Mouse (Mus musculus) stomach, embryonic 14.5 days (tissue): Measurements from ENCODE around the gene Srrt. TPM values are rescaled to one million over a fixed set of nuclear protein-coding genes. Genes with fewer than 3 reads are reported as not detected.
A peak's percentile ranks its signal among the peaks of the same experiment; 100 is the strongest.

Source experiments
- ATAC-seq: fragments of 200-750 bp; cut with Nextera tagmentation; 2 replicates; pipeline ENCODE4 v1.8.0; 2017; ENCODE audit warnings: low read depth, moderate TSS enrichment; ENCODE audit not compliant: insufficient number of reproducible peaks, insufficient read depth, low FRiP score
- H3K27ac ChIP-seq: fragments of 300-500 bp; sonication (generic); 2 replicates; pipeline ENCODE4 v1.5.1; 2014; ENCODE audit warnings: mild to moderate bottlenecking, low read length, moderate library complexity, mixed read lengths
- H3K27me3 ChIP-seq: fragments of 300-500 bp; sonication (generic); 2 replicates; pipeline ENCODE4 v1.6.1; 2014; ENCODE audit warnings: low read length, control low read depth, mixed read lengths; ENCODE audit not compliant: control insufficient read depth, insufficient read depth
- H3K36me3 ChIP-seq: fragments of 300-500 bp; sonication (generic); 2 replicates; pipeline ENCODE4 v1.6.1; 2014; ENCODE audit warnings: mild to moderate bottlenecking, control low read depth, low read length, moderate library complexity, mixed read lengths; ENCODE audit not compliant: control insufficient read depth, insufficient read depth
- H3K4me1 ChIP-seq: fragments of 300-500 bp; sonication (generic); 2 replicates; pipeline ENCODE4 v1.6.1; 2014; ENCODE audit warnings: low read length, control low read depth, mixed read lengths; ENCODE audit not compliant: control insufficient read depth, insufficient read depth
- H3K4me2 ChIP-seq: fragments of 300-500 bp; sonication (generic); replicated peaks from 2 replicates; pipeline ENCODE4 v1.6.1; 2014; ENCODE audit warnings: low read depth, low read length, control low read depth
- H3K4me3 ChIP-seq: fragments of 300-500 bp; sonication (generic); 2 replicates; pipeline ENCODE4 v1.5.1; 2014; ENCODE audit warnings: low read depth, low read length, control low read depth
- H3K9ac ChIP-seq: fragments of 300-500 bp; sonication (generic); replicated peaks from 2 replicates; pipeline ENCODE4 v1.6.1; 2014; ENCODE audit warnings: low read depth, mild to moderate bottlenecking, control low read depth, low read length, moderate library complexity, mixed read lengths
- H3K9me3 ChIP-seq: fragments of 300-500 bp; sonication (generic); 2 replicates; pipeline ENCODE4 v1.6.1; 2016; ENCODE audit warnings: low read depth, low read length, control low read depth; ENCODE audit not compliant: control insufficient read depth
- WGBS: fragments of 180-500 bp; shearing (Covaris S2); extraction: QIAGEN DNeasy Blood & Tissue Kit; methylation state at CpG from one replicate; pipeline ENCODE4 v1.1.7; 2014; 5-methylcytosine and 5-hydroxymethylcytosine counted together
- polyA plus RNA-seq: library from polyadenylated mRNA; unstranded; fragments of >200 nt; fragmentation: Nextera tagmentation; extraction: Ambion mirVana; gene quantifications from 2 replicates; pipeline ENCODE4 v1.2.1, GENCODE M21; 2014

Srrt gene
- polyA plus RNA-seq, 1 experiment from 2014 or later = 111 TPM

DNA sequence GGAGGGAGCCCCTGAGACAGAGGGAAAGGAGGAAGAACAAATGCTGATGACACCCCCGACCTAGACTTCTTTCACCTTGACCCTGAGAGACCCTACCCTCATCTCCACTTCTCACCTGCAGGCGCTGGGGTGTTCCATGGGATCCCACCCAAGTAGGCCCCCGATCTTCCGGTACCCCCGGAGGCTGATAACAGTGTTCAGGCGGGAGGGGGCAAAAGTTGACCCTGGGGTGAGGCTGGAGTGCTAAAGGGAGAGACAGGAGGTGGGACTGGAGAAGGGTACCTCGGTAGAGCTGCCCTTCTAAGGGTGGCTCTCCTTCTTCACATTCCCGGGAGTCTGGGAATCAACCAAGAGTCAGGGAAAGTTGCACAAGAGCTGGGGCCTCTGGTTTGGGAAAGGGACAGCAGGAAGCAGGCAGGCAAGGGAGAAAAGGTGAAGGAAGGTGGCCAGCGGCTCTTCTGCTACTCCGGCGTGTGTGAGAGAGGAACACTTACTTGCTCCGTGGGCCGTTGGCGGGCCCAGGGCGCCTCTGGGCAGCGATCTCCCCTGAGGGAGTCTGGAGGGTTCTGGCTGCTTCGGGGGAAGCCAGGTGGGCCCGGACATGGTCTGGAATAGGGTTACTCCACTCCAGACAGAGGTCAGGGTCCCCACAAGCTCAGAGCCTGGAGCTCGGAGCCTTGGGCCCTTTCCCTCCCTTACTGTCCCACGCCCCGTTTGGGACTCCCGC, 6.2 kb upstream of the Srrt start:
- Histone ChIP-seq H3K9me3 (no peaks in the 10 kb centered on the region), H3K9ac (peak overlapping the region; percentile 84), H3K27ac (peak overlapping the region; percentile 92), H3K4me1 (peaks cover 25% of the 10 kb centered on the region), H3K4me3 (peak overlapping the region; percentile 77), H3K4me2 (peak overlapping the region; percentile 95), H3K36me3 (peaks cover 35% of the 10 kb centered on the region), H3K27me3 (no peaks in the 10 kb centered on the region)
- ATAC-seq = peak; percentile 43; the same call in 1 of the 2 replicates
- WGBS = under 1% methylated on average over 22 of the region's 22 CpGs

DNA sequence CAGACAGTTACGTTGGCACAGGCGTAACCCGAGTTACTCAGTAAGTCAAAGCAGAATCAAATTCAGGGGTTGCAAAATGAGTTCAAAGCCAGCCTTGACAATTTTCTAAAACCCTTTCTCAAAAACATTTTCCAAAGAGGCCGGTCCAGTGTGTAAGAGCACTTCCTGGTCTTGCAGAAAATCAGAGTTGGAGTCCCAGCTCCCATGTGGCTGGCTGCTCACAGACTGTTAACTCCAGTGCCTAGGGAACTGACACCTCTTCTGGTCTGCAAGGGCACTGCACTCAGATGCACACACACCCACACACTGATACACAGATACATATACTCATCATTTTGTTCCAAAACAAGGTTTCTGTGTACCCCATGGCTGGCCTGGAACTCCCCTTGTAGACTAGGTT, 882 bp upstream of the Srrt start:
- peak overlapping the region; percentile 73 for H3K4me3 ChIP-seq
- 91% methylated on average over 4 of the region's 4 CpGs for WGBS
- peak overlapping the region; percentile 64 for H3K4me2 ChIP-seq
- H3K27me3 ChIP-seq = no peaks in the 10 kb centered on the region
- H3K4me1 ChIP-seq = peaks cover 33% of the 10 kb centered on the region
- H3K36me3 ChIP-seq = peaks cover 45% of the 10 kb centered on the region
- H3K9ac ChIP-seq = no peak overlapping the region; the same call in 1 of the 2 replicates
- H3K9me3 ChIP-seq = no peaks in the 10 kb centered on the region
- ATAC-seq = no peak
- peak overlapping the region; percentile 88; the same call in 1 of the 2 replicates for H3K27ac ChIP-seq

DNA sequence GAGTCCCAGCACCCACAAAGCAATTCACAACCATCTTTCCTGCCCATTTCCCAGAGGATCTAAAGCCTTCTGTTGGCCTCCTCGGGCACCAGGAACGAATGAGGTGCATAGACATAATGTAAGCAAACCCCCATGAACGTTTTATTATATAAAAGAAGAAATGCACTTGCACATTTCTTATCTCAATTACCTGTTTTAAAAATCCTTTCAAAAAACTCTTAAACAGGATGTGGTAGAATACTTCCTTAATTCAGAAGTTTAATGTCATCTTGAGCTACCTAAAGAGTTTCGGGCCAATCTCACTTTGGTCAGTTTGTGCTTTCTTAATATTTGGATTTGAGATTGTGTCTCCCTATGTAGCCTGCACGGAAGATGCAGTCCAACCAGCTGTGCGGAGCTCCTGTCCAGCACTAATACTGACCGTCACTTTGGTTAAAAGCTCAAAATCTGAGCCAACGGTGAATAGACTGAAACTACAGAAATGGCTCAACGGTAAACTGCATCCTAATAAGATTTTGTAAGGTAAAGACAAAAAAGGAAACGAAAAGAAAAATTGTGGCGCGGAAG, 952 bp downstream of the Srrt start:
- Histone ChIP-seq H3K9me3 (no peaks in the 10 kb centered on the region), H3K9ac (peak overlapping the region; percentile 95), H3K27ac (peak overlapping the region; percentile 88), H3K4me3 (peak overlapping the region; percentile 73), H3K4me1 (peaks cover 21% of the 10 kb centered on the region), H3K36me3 (peaks cover 60% of the 10 kb centered on the region), H3K4me2 (peak overlapping the region; percentile 75), H3K27me3 (no peaks in the 10 kb centered on the region)
- no peak for ATAC-seq
- 10% methylated on average over 12 of the region's 12 CpGs for WGBS

DNA sequence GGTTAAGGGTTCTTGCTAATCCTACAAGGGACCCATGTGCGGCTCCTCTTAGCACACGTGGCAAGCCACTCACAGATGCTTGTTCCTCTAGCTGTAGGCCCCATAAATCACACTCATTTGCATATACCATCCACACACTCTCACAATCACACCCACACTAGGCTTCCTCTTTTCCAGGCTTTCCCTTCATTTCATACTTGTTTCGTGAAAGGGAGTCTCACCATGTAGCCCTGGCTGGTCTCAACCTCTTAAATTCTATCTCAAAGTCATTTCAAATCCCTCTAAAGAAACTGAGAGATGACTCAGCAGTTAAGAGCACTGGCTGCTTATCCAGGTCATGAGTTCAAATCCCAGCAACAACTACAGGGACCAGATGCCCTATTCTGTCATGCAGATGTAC, 1.7 kb downstream of the Srrt start:
- Histone ChIP-seq H3K4me3 (peak overlapping the region; percentile 73; the same call in 1 of the 2 replicates), H3K9ac (no peak overlapping the region), H3K4me2 (peak overlapping the region; percentile 75), H3K27ac (no peak overlapping the region), H3K4me1 (peaks cover 21% of the 10 kb centered on the region), H3K36me3 (peaks cover 63% of the 10 kb centered on the region), H3K27me3 (no peaks in the 10 kb centered on the region), H3K9me3 (no peaks in the 10 kb centered on the region)
- no peak for ATAC-seq
- 41% methylated on average over 3 of the region's 3 CpGs for WGBS

DNA sequence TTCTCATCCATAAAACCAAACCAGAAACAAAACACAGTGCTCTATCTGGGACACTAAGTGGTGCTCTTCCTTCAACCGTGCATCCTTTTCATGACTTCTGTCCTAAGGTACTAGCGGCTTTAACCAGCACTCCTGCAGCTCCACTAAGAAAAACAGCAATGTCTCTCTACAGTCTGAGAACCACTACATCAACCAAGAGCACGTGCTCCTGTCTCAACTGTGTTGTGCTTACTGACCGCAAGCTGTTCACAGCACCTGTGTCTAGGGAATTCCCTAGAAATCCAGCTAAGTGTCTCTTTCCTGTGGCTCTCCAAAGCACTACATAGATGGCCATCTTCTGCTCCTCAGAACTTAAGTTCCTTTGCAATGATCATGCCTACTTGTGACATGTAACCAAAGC, 2.7 kb downstream of the Srrt start:
- no peaks in the 10 kb centered on the region for H3K9me3 ChIP-seq
- no peaks in the 10 kb centered on the region for H3K27me3 ChIP-seq
- peaks cover 21% of the 10 kb centered on the region for H3K4me1 ChIP-seq
- no peak overlapping the region for H3K4me3 ChIP-seq
- no peak overlapping the region for H3K9ac ChIP-seq
- WGBS = 43% methylated on average over 4 of the region's 4 CpGs
- no peak for ATAC-seq
- H3K36me3 ChIP-seq = peaks cover 63% of the 10 kb centered on the region
- peak overlapping the region; percentile 75; the same call in 1 of the 2 replicates for H3K4me2 ChIP-seq
- no peak overlapping the region for H3K27ac ChIP-seq

DNA sequence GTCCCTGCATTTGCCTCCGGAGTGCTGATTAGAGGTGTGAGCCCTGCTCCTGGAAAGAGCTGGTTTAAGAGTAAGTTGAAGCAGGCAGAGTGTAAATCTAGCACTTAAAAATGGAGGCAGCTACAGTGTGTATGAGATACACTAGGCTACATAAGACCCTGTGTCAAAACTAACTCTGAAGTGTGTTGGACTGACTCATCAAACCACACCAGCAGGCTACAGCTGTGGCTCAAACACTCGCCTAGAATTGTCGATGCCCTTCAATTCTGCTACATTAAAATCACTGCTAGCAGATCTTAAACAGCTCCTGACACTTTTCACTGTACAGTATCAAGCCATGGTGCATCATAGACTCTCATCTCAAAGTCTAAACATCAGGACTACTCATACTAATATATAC, 3.3 kb downstream of the Srrt start:
- Histone ChIP-seq H3K9me3 (no peaks in the 10 kb centered on the region), H3K4me1 (peaks cover 21% of the 10 kb centered on the region), H3K27ac (no peak overlapping the region), H3K36me3 (peaks cover 63% of the 10 kb centered on the region), H3K4me2 (no peak overlapping the region), H3K27me3 (no peaks in the 10 kb centered on the region), H3K4me3 (no peak overlapping the region), H3K9ac (no peak overlapping the region)
- WGBS = 76% methylated on average over 3 of the region's 3 CpGs
- ATAC-seq = no peak

DNA sequence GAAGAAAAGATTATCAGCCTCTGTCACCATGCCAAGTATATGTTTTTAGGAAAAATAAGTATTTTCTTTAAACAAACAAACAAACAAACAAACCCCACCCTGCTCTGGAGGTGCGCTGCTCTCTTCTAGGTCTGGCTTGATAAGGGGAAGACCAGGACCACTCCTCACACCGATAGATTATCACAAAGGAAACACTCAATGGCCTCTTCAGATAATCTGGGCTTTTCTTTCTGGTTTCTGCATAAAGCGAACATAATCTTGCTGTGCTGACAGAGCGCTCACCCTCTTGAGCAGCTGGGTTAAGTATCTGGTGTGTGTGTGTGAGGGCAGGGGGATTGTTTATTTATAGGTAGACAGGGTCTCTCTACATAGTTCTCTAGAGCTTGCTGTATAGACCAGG, 3.9 kb downstream of the Srrt start:
- peaks cover 63% of the 10 kb centered on the region for H3K36me3 ChIP-seq
- WGBS = 72% methylated on average over 4 of the region's 4 CpGs
- H3K4me3 ChIP-seq = no peak overlapping the region

DNA sequence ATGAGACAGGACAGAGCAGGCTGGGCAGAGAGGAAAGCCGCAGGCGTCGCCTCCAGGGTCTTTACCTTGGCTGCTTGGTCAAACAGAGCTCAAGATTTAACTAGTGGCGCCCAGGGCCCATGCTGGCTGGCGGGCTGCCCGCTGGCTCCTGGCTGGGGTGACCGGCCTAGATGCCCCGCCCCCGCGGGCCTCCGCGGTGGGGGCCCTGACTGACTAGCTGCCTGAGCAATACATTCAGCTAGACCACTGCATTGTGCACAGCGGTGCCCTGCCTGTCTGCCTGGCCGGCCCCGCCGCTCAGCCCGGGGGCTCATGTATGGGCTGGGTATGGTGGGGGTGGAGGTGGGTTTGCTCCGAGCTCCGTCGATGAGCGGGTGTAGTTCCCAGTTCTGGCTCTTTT, 6.2 kb downstream of the Srrt start:
- Histone ChIP-seq H3K4me2 (no peak overlapping the region), H3K4me3 (no peak overlapping the region), H3K27me3 (no peaks in the 10 kb centered on the region), H3K4me1 (peaks cover 21% of the 10 kb centered on the region), H3K27ac (no peak overlapping the region), H3K9ac (no peak overlapping the region), H3K36me3 (peaks cover 83% of the 10 kb centered on the region), H3K9me3 (no peaks in the 10 kb centered on the region)
- ATAC-seq = 0 out of 2 replicates have a peak, but pooled peaks have one; percentile 5
- 71% methylated on average over 20 of the region's 21 CpGs for WGBS

More for the DNA sequence above, 3.9 kb downstream of the Srrt start:
- no peak overlapping the region for H3K9ac ChIP-seq
- H3K27ac ChIP-seq = no peak overlapping the region
- no peaks in the 10 kb centered on the region for H3K9me3 ChIP-seq
- no peak for ATAC-seq
- no peak overlapping the region for H3K4me2 ChIP-seq
- no peaks in the 10 kb centered on the region for H3K27me3 ChIP-seq
- peaks cover 21% of the 10 kb centered on the region for H3K4me1 ChIP-seq
